Mouse (Mus musculus) activated CD4-positive, CD25-positive, alpha-beta regulatory T cell, adult 9 weeks (primary cell): ENCODE data around the gene Bdh1. TPM values are rescaled to one million over a fixed set of nuclear protein-coding genes. Genes with fewer than 3 reads are reported as not detected.

ENCODE experiments used
- polyA plus RNA-seq: library from polyadenylated mRNA; unstranded; fragments of 100-300 nt; shearing (Covaris generic); gene quantifications from one replicate; pipeline ENCODE4 v1.2.1, GENCODE M21; 2017

Gene Bdh1
- 53.0 TPM for polyA plus RNA-seq

GRCm38 (mm10) chr16:31422000-31422399 is at the start of gene Bdh1:
TSS of gene Bdh1 (plus strand) at chr16:31422280.

Other genes starting within 250 kb of the Bdh1 start
- 24.8 TPM for gene Acap2, start 221.0 kb upstream of the Bdh1 start, polyA plus RNA-seq
- gene Ppp1r2, start 147.0 kb upstream of the Bdh1 start, polyA plus RNA-seq = 16.5 TPM
- not detected for gene Apod, start 107.5 kb upstream of the Bdh1 start, polyA plus RNA-seq
- 18.4 TPM for gene Dlg1, start 241.2 kb downstream of the Bdh1 start, polyA plus RNA-seq